Mouse (Mus musculus) frontal cortex, postnatal 25 days (tissue): Measurements from ENCODE around the gene Rps6kb2.
A peak's percentile ranks its signal among the peaks of the same experiment; 100 is the strongest.

Source experiments
- DNase-seq, 2 experiments: peaks; one replicate each; pipeline ENCODE4 v3.0.0; 2022; ENCODE audit warnings: low spot score in 2 of 2

Gene Rps6kb2

DNA sequence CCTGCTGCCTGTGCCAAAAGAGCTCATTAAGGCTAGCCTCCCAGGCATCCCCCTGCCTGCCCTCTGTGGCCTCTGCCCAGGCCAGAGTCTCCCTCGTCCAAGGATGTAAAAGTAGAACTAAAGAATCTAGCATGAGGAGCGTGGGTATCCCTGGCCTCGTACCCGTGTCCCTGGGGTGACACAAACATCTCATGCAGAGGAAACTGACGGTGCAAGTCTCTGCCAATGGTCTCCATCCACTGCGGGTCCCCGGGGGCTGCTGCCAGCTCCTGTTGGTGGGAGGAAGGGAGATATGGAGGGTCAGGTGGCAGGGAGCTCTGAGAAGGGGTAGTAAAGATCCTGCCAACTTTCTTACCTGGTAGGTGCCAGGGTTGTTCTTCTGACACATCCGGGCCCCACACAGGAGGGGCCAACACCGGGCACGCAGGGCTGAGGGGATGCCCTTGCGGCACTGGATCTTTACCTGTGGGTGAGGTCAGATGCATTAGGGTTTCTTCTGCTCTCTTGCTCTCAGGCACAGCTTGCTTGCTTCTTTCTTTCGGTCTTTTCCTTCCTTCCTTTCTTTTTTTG lies 26.0 kb upstream of the Rps6kb2 start:
- DNase-seq = no peak

DNA sequence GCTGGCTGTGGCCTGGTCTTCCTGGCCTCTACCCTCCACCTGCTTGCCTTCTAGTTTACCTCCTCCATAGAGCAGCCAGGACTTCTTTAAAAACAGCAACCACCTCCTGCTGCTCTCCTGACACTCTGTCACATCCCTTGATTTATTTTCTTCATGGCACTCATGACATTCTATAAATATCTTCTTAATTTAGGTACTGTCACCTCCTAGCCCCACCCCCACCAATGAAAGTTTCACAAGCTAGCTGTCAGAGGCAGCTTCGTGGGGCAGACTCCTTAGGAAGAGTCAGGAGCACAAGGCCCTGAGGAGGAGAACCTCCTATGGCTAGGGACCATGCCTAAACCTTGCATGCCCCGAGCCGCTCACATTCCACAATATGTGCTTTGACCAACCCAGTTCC lies 24.1 kb upstream of the Rps6kb2 start:
- no peak for DNase-seq

GRCm38 (mm10) chr19:4184976-4185975 lies 22.1 kb upstream of the Rps6kb2 start:
- no peak for DNase-seq

- no peak for DNase-seq
Measured at GRCm38 (mm10) chr19:4183689-4184088, 20.5 kb upstream of the Rps6kb2 start.

GRCm38 (mm10) chr19:4181892-4182291 lies 18.7 kb upstream of the Rps6kb2 start:
- DNase-seq = peak; percentile 47 to 55

GRCm38 (mm10) chr19:4180411-4180810 lies 17.3 kb upstream of the Rps6kb2 start:
- DNase-seq = no peak

DNA sequence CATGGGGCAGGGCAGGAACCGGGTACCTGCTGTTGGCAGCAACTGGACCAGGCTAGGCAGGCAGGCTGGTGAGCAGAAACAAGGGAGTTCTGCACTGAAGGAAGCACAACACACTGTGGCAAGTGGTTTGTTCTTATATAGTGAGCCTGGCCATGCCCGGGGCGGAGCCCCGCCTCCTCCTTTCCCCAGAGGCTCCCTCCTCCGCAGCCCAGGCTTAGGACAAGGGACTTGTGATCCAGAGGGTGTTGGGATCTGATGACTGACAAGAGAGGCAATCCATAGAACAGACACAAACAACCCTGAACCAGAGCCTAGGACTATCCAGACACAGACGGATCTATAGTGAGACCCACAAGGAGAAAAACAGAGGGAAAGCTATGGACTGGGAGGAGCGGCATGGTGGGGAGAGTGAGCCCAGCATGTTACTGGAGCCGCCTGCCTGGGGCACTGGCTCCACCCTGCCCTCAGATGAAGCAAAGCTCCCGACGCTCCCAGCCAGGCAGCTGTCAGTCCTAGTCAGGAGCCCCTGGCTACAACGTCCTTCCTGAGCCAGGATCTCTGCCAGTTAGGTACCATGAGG lies 12.3 kb upstream of the Rps6kb2 start, which contains the start of gene Carns1:
Carns1 (minus strand) TSS at position 112 of the 580 bp plus-strand sequence.
- DNase-seq = no peak

- no peak for DNase-seq
Measured at GRCm38 (mm10) chr19:4172925-4173324, 9.8 kb upstream of the Rps6kb2 start.

DNA sequence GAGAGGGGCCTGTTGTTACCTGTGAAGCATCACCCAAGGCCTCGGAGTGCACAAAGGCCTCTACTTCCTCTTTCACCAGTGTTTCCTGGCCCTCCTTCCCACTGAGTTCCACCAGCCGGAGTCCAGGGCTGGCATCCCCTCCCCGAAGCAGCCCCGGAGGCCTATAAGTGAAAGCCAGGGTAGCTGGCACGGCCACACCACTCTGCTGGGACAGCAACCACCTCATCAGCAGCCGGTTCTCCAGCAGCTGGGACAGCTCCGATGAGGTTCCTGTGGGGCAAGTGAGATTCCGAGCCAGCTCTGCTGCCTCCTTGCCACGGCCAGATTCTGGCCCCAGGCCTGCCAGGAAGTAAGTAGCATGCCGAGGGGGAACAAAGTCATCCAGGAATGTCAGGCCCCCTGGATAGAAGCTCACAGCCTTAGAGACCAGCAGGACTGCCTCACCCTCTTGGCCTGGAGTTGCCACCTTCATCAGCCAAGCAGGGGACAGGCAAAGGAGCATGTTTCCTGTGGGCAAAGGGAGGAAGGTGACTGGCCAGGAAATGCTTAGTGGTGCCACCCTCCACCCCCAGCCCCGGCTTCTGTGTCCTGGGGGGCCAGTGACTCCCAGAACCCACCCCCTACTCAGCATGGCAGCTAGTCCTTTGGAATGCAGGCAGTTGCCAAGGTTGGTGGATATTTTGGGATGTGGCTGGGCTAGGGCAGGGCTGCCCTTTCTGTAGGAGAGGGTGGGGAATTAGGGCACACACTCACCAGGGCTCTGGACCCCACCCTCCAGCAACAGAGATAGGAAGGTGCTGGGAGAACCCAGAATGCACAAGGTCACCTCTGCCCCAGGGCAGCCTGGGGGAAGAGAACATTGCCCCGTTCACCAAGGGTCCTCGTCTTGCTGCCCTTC lies 8.5 kb upstream of the Rps6kb2 start:
- no peak for DNase-seq

DNA sequence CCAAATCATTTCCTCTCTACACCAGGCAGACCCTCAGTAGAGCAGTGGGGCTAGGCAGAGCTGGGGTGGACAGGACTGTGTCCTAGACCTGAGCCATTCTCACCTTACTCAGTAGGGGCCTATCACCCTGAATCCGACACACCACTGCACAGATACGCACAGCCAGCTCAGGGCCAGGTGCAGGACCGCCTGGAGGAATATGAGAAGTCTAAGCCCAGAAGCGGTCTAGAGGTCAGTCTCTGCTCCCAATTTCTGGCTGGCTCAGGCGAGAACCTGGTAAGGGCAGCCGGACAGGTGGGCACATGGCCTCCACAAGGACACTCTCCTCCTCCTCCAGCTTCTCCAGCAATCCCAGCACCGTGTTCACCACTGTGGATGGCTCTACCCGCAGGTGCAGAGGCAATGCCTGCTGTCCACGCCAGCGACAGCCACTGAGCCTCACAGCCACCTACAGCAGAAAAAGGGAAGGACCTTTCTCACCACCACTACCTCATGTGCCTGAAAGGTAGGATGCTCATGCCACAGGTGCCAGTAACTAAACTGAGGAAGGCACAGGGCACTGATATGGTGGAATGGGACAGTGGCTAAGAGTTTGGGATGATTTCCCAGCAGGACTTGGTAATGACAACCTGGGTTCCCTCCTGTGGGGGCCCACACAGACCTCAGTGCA lies 7.7 kb upstream of the Rps6kb2 start:
- no peak for DNase-seq

- DNase-seq = no peak
Measured at GRCm38 (mm10) chr19:4169810-4170209, 6.7 kb upstream of the Rps6kb2 start.

DNA sequence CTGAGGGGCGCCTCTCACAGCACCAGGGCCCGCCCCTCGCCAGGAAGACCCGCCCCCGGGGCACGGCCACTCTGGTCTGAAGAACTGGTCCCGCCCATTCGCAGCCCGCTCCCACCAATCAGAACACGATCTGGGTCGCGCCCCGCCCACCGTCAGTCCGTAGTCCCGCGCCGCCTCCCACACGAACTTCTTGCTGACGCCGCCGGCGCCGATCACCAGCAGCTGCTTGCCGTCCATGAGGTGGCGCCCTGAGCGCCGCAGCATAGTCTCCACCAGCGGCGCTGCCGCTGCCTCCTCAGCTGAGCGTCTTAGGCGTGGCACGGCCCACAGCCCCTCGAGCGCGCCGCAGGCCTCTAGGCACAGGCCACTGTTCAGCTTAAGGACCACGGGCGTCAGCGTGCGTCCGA lies 6.2 kb upstream of the Rps6kb2 start:
- peak; percentile 98 to 100 for DNase-seq

GRCm38 (mm10) chr19:4166678-4167476 lies 3.7 kb upstream of the Rps6kb2 start:
- no peak for DNase-seq

GRCm38 (mm10) chr19:4164721-4165120 lies 1.6 kb upstream of the Rps6kb2 start:
- no peak for DNase-seq

- DNase-seq = no peak
Measured at GRCm38 (mm10) chr19:4164100-4164499, 946 bp upstream of the Rps6kb2 start.

- DNase-seq = no peak
Measured at GRCm38 (mm10) chr19:4163543-4163887, 361 bp upstream of the Rps6kb2 start.

GRCm38 (mm10) chr19:4159049-4159448 lies 4.1 kb downstream of the Rps6kb2 start:
- DNase-seq = no peak

DNA sequence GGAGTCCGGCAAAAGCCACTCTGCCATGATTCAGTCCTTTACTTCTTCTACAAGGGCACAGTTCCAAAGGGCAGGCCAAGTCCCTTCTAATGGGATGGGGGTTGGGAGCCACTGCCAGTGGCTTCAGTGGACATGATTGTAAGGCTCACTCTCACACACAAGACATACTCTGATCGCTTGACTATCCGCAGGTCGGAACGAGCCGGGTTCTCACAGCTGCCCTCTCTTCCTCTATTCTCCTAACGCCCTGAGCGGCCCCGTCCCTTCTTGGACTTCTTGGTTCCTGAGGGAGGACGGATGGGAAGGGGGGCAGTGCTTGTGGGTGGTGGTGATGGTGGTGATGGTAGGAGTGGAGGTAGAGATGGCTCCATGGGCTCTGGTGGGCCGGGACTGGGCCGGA lies 6.4 kb downstream of the Rps6kb2 start:
- no peak for DNase-seq

GRCm38 (mm10) chr19:4156073-4156579 lies 7.0 kb downstream of the Rps6kb2 start:
- DNase-seq = no peak
